Mouse (Mus musculus) hindbrain, embryonic 16.5 days (tissue): Measurements from ENCODE around the gene Plekha7. TPM values are rescaled to one million over a fixed set of nuclear protein-coding genes. Genes with fewer than 3 reads are reported as not detected.

ENCODE experiments used
- ATAC-seq: fragments of 200-750 bp; cut with Nextera tagmentation; 2 replicates; pipeline ENCODE4 v1.8.0; 2017; ENCODE audit warnings: moderate TSS enrichment, moderate library complexity
- H3K27ac ChIP-seq: fragments of 300-500 bp; sonication (generic); 2 replicates; pipeline ENCODE4 v1.5.1; 2014; ENCODE audit warnings: low read depth, mild to moderate bottlenecking, control low read depth, low read length, moderate library complexity
- H3K27me3 ChIP-seq: fragments of 300-500 bp; sonication (generic); replicated peaks from 2 replicates; pipeline ENCODE4 v1.6.1; 2014; ENCODE audit warnings: low read length; ENCODE audit not compliant: control insufficient read depth, insufficient read depth
- H3K36me3 ChIP-seq: fragments of 300-500 bp; sonication (generic); 2 replicates; pipeline ENCODE4 v1.6.1; 2014; ENCODE audit warnings: mild to moderate bottlenecking, low read length, moderate library complexity, mixed read lengths; ENCODE audit not compliant: control insufficient read depth, insufficient read depth
- H3K4me1 ChIP-seq: fragments of 300-500 bp; sonication (generic); 2 replicates; pipeline ENCODE4 v1.6.1; 2014; ENCODE audit warnings: low read depth, low read length; ENCODE audit not compliant: control insufficient read depth, insufficient read depth
- H3K4me2 ChIP-seq: fragments of 300-500 bp; sonication (generic); 2 replicates; pipeline ENCODE4 v1.6.1; 2014; ENCODE audit warnings: mild to moderate bottlenecking, low read length, control low read depth, moderate library complexity
- H3K4me3 ChIP-seq: fragments of 300-500 bp; sonication (generic); 2 replicates; pipeline ENCODE4 v1.5.1; 2014; ENCODE audit warnings: mild to moderate bottlenecking, low read length, control low read depth, moderate library complexity
- H3K9ac ChIP-seq: fragments of 300-500 bp; sonication (generic); 2 replicates; pipeline ENCODE4 v1.6.1; 2014; ENCODE audit warnings: low read depth, mild to moderate bottlenecking, control low read depth, low read length, moderate library complexity
- H3K9me3 ChIP-seq: fragments of 300-500 bp; sonication (generic); 2 replicates; pipeline ENCODE4 v1.6.1; 2014; ENCODE audit warnings: mild to moderate bottlenecking, low read length, moderate library complexity; ENCODE audit not compliant: control insufficient read depth
- WGBS: fragments of 180-500 bp; shearing (Covaris S2); extraction: QIAGEN DNeasy Blood & Tissue Kit; methylation state at CpG from one replicate; pipeline ENCODE4 v1.1.7; 2014; 5-methylcytosine and 5-hydroxymethylcytosine counted together
- polyA plus RNA-seq: library from polyadenylated mRNA; unstranded; fragments of >200 nt; fragmentation: Nextera tagmentation; extraction: Ambion mirVana; gene quantifications from 2 replicates; pipeline ENCODE4 v1.2.1, GENCODE M21; 2015

The Plekha7 gene
- polyA plus RNA-seq, 1 experiment from 2014 or later: 8.5 TPM

- no peaks in the 10 kb centered on the region for H3K27me3 ChIP-seq
- H3K4me1 ChIP-seq: peaks cover 29% of the 10 kb centered on the region
- no peak overlapping the region for H3K4me3 ChIP-seq
- H3K9me3 ChIP-seq: no peaks in the 10 kb centered on the region
- H3K9ac ChIP-seq: no peak overlapping the region
- H3K27ac ChIP-seq: no peak overlapping the region
- 64% methylated on average over 7 of the region's 7 CpGs for WGBS
- H3K36me3 ChIP-seq: no peaks in the 10 kb centered on the region
- no peak for ATAC-seq
- H3K4me2 ChIP-seq: no peak overlapping the region
Observed at GRCm38 (mm10) chr7:116206806-116207571, 101.2 kb downstream of the Plekha7 start.

- no peaks in the 10 kb centered on the region for H3K9me3 ChIP-seq
- no peak for ATAC-seq
- no peak overlapping the region for H3K9ac ChIP-seq
- peaks cover 16% of the 10 kb centered on the region for H3K4me1 ChIP-seq
- no peak overlapping the region for H3K4me2 ChIP-seq
- 66% methylated on average over 2 of the region's 2 CpGs for WGBS
- no peaks in the 10 kb centered on the region for H3K36me3 ChIP-seq
- no peaks in the 10 kb centered on the region for H3K27me3 ChIP-seq
- no peak overlapping the region for H3K4me3 ChIP-seq
- H3K27ac ChIP-seq: no peak overlapping the region
Observed at GRCm38 (mm10) chr7:116205451-116205850, 102.7 kb downstream of the Plekha7 start.

- H3K4me3 ChIP-seq: no peak overlapping the region
- H3K27ac ChIP-seq: no peak overlapping the region
- H3K36me3 ChIP-seq: no peaks in the 10 kb centered on the region
- WGBS: 68% methylated on average over 10 of the region's 10 CpGs
- peaks cover 7% of the 10 kb centered on the region; the same call in 1 of the 2 replicates for H3K4me1 ChIP-seq
- H3K9me3 ChIP-seq: no peaks in the 10 kb centered on the region
- H3K4me2 ChIP-seq: no peak overlapping the region
- H3K9ac ChIP-seq: no peak overlapping the region
- ATAC-seq: no peak
- no peaks in the 10 kb centered on the region for H3K27me3 ChIP-seq
Observed at GRCm38 (mm10) chr7:116202033-116202681, 106.0 kb downstream of the Plekha7 start.

- 86% methylated on average over 1 of the region's 1 CpGs for WGBS
- Histone ChIP-seq H3K4me1 (peaks cover 7% of the 10 kb centered on the region; the same call in 1 of the 2 replicates), H3K4me3 (no peak overlapping the region), H3K4me2 (no peak overlapping the region), H3K36me3 (no peaks in the 10 kb centered on the region), H3K9me3 (no peaks in the 10 kb centered on the region), H3K27ac (no peak overlapping the region), H3K9ac (no peak overlapping the region), H3K27me3 (no peaks in the 10 kb centered on the region)
- ATAC-seq: no peak
Observed at GRCm38 (mm10) chr7:116200951-116201351, 107.2 kb downstream of the Plekha7 start.

- Histone ChIP-seq H3K4me3 (no peak overlapping the region), H3K27ac (no peak overlapping the region), H3K4me2 (no peak overlapping the region), H3K4me1 (peaks cover 7% of the 10 kb centered on the region; the same call in 1 of the 2 replicates), H3K27me3 (no peaks in the 10 kb centered on the region), H3K36me3 (no peaks in the 10 kb centered on the region), H3K9me3 (no peaks in the 10 kb centered on the region), H3K9ac (no peak overlapping the region)
- no peak for ATAC-seq
- 88% methylated on average over 2 of the region's 2 CpGs for WGBS
Observed at GRCm38 (mm10) chr7:116200544-116200943, 107.6 kb downstream of the Plekha7 start.

GRCm38 (mm10) chr7:116198902-116199301 lies 109.3 kb downstream of the Plekha7 start:
- Histone ChIP-seq H3K9ac (no peak overlapping the region), H3K27ac (no peak overlapping the region), H3K27me3 (no peaks in the 10 kb centered on the region), H3K4me2 (no peak overlapping the region), H3K36me3 (no peaks in the 10 kb centered on the region), H3K4me3 (no peak overlapping the region), H3K4me1 (peaks cover 7% of the 10 kb centered on the region; the same call in 1 of the 2 replicates), H3K9me3 (no peaks in the 10 kb centered on the region)
- ATAC-seq: no peak
- WGBS: 50% methylated on average over 2 of the region's 2 CpGs

GRCm38 (mm10) chr7:116198407-116198806 lies 109.8 kb downstream of the Plekha7 start:
- Histone ChIP-seq H3K27me3 (no peaks in the 10 kb centered on the region), H3K4me2 (no peak overlapping the region), H3K4me3 (no peak overlapping the region), H3K36me3 (no peaks in the 10 kb centered on the region), H3K27ac (no peak overlapping the region), H3K4me1 (peaks cover 7% of the 10 kb centered on the region; the same call in 1 of the 2 replicates), H3K9ac (no peak overlapping the region), H3K9me3 (no peaks in the 10 kb centered on the region)
- ATAC-seq: peak; percentile 37; the same call in 1 of the 2 replicates
- 23% methylated on average over 7 of the region's 7 CpGs for WGBS

GRCm38 (mm10) chr7:116196974-116197679 lies 111.0 kb downstream of the Plekha7 start:
- WGBS: 76% methylated on average over 8 of the region's 8 CpGs
- Histone ChIP-seq H3K9me3 (no peaks in the 10 kb centered on the region), H3K9ac (no peak overlapping the region), H3K4me2 (no peak overlapping the region), H3K36me3 (no peaks in the 10 kb centered on the region), H3K27me3 (no peaks in the 10 kb centered on the region), H3K4me3 (no peak overlapping the region), H3K4me1 (peaks cover 7% of the 10 kb centered on the region; the same call in 1 of the 2 replicates), H3K27ac (no peak overlapping the region)
- ATAC-seq: no peak

GRCm38 (mm10) chr7:116194996-116195395 lies 113.2 kb downstream of the Plekha7 start:
- no peak for ATAC-seq
- no peak overlapping the region for H3K27ac ChIP-seq

More at GRCm38 (mm10) chr7:116194996-116195395, 113.2 kb downstream of the Plekha7 start:
- H3K9me3 ChIP-seq: no peaks in the 10 kb centered on the region
- WGBS: 86% methylated on average over 7 of the region's 7 CpGs
- no peaks in the 10 kb centered on the region for H3K36me3 ChIP-seq
- peaks cover 6% of the 10 kb centered on the region for H3K4me1 ChIP-seq
- no peak overlapping the region for H3K4me3 ChIP-seq
- no peaks in the 10 kb centered on the region for H3K27me3 ChIP-seq
- no peak overlapping the region for H3K9ac ChIP-seq
- H3K4me2 ChIP-seq: no peak overlapping the region
